Mouse (Mus musculus) myocyte (in vitro differentiated cells): ENCODE results near the gene Ptprg. TPM values are rescaled to one million over a fixed set of nuclear protein-coding genes. Genes with fewer than 3 reads are reported as not detected.

Source experiments
- H3K27me3 ChIP-seq: one replicate; pipeline ENCODE4 v1.6.1; 2011; ENCODE audit not compliant: control insufficient read depth, insufficient read depth, insufficient read length
- H3K36me3 ChIP-seq: one replicate; pipeline ENCODE4 v1.6.1; 2011; ENCODE audit not compliant: control insufficient read depth, insufficient read depth
- H3K4me2 ChIP-seq: one replicate; pipeline ENCODE4 v1.6.1; 2011; ENCODE audit warnings: low read depth, control low read depth
- H3K4me3 ChIP-seq: one replicate; pipeline ENCODE4 v1.5.1; 2011; ENCODE audit warnings: mild to moderate bottlenecking, control low read depth, moderate library complexity
- H3K79me2 ChIP-seq: one replicate; pipeline ENCODE4 v1.6.1; 2011; ENCODE audit not compliant: control insufficient read depth, insufficient read depth
- H3ac ChIP-seq: one replicate; pipeline ENCODE4 v1.6.1; 2011; ENCODE audit not compliant: control insufficient read depth, insufficient read length
- CEBPB ChIP-seq: IDR thresholded peaks from 2 replicates; pipeline ENCODE4 v1.6.1; 2011; ENCODE audit warnings: mild to moderate bottlenecking, moderate library complexity; ENCODE audit not compliant: poor library complexity, insufficient read depth, severe bottlenecking
- E2F4 ChIP-seq: IDR thresholded peaks from one replicate; pipeline ENCODE4 v1.6.1; 2011; ENCODE audit warnings: mild to moderate bottlenecking, control low read depth, moderate library complexity; ENCODE audit not compliant: insufficient read depth
- MAX ChIP-seq: IDR thresholded peaks from one replicate; pipeline ENCODE4 v1.6.1; 2011; ENCODE audit warnings: low read depth, mild to moderate bottlenecking, control low read depth
- MYOD1 ChIP-seq, 3 experiments: IDR thresholded peaks; one replicate each; pipeline ENCODE4 v1.6.1; 2011; ENCODE audit warnings: control low read depth in 2 of 3, low read depth in 2 of 3, mild to moderate bottlenecking in 2 of 3, moderate library complexity in 1 of 3; ENCODE audit not compliant: insufficient read length in 2 of 3, control insufficient read depth in 1 of 3
- MYOG ChIP-seq, 3 experiments: IDR thresholded peaks; one replicate each; pipeline ENCODE4 v1.6.1; 2011; ENCODE audit warnings: control low read depth in 2 of 3, low read depth in 2 of 3, mild to moderate bottlenecking in 2 of 3; ENCODE audit not compliant: insufficient read length in 2 of 3, control insufficient read depth in 1 of 3, insufficient read depth in 1 of 3
- POLR2A ChIP-seq: IDR thresholded peaks from one replicate; pipeline ENCODE4 v1.6.1; 2011; ENCODE audit warnings: low read depth, mild to moderate bottlenecking, control low read depth, moderate library complexity; ENCODE audit not compliant: insufficient read length
- POLR2AphosphoS2 ChIP-seq: IDR thresholded peaks from one replicate; pipeline ENCODE4 v1.6.1; 2011; ENCODE audit warnings: low read depth, control low read depth; ENCODE audit not compliant: insufficient read length
- REST ChIP-seq: IDR thresholded peaks from one replicate; pipeline ENCODE4 v1.6.1; 2011; ENCODE audit warnings: mild to moderate bottlenecking, control low read depth, moderate library complexity; ENCODE audit not compliant: insufficient read depth, insufficient read length
- SRF ChIP-seq: IDR thresholded peaks from one replicate; pipeline ENCODE4 v1.6.1; 2011; ENCODE audit warnings: low read depth; ENCODE audit not compliant: control insufficient read depth, insufficient read length
- TCF12 ChIP-seq: IDR thresholded peaks from one replicate; pipeline ENCODE4 v1.6.1; 2011; ENCODE audit warnings: mild to moderate bottlenecking, control low read depth; ENCODE audit not compliant: poor library complexity, insufficient read depth, severe bottlenecking
- TCF3 ChIP-seq: IDR thresholded peaks from one replicate; pipeline ENCODE4 v1.6.1; 2011; ENCODE audit warnings: low read depth, control low read depth; ENCODE audit not compliant: insufficient read length
- USF1 ChIP-seq: IDR thresholded peaks from one replicate; pipeline ENCODE4 v1.6.1; 2011; ENCODE audit warnings: low read depth, mild to moderate bottlenecking, control low read depth, moderate library complexity
- polyA plus RNA-seq: library from polyadenylated mRNA; unstranded; fragments of >200 nt; fragmentation: generic; extraction: Trizol; gene quantifications from one replicate; pipeline ENCODE4 v1.2.1, GENCODE M21; 2012; ENCODE audit warnings: missing spikeins

Ptprg gene
- polyA plus RNA-seq, 1 experiment = 14.4 TPM

DNA sequence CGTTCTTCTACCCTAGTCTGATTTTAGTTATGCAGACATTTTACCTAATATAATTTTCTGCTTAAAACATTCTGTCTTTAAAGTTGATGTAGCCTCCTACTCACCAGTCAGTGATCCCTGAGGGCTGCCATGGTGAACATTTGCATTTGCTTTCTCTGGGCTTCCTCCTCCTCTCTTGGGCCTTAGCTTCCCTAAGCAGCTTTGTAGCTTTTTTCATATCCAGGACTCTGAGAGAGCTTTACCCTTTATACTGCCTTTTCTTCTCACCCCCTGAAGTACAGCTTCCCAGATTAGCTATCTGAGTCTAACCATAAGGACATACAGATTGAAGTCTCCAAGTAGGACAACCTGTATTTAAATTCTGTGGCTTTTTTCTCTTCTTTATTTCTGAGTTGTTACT, 284.4 kb downstream of the Ptprg start:
- H3K36me3 ChIP-seq = no peaks in the 10 kb centered on the region
- H3K79me2 ChIP-seq = no peaks in the 10 kb centered on the region
- no peak overlapping the region for H3ac ChIP-seq
- no peaks in the 10 kb centered on the region for H3K27me3 ChIP-seq
- H3K4me2 ChIP-seq = no peak overlapping the region
- H3K4me3 ChIP-seq = no peak overlapping the region
- TF ChIP-seq POLR2A (no peak), MYOG (IDR thresholded peaks at IDR 0.05; ENCODE audit: control insufficient read depth in 1 of 3, insufficient read depth in 1 of 3, insufficient read length in 2 of 3, low read depth in 2 of 3) (no peak), USF1 (no peak), TCF12 (no peak), MAX (no peak), TCF3 (no peak), CEBPB (no peak), E2F4 (no peak), POLR2AphosphoS2 (no peak)

DNA sequence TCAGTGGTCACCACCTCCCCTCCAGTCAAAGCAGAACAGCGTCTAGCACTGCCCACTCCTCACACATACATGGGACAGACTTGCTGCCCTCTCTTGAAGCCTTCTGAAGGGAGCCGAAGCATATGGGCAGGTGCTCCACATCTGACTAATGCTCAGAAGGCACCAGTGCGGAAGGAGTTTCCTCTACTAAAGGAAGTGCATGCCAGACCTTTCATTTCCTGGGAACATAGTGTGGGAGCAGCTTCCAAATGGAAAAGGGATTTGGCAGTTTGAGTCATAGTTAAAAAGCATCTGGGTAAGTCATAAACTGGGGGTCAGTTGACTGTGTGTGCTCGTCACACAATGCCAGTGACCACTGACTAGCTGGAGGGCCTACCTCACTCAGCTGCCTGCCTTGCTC, 288.3 kb downstream of the Ptprg start:
- Histone ChIP-seq H3K4me2 (no peak overlapping the region), H3ac (no peak overlapping the region), H3K79me2 (no peaks in the 10 kb centered on the region), H3K27me3 (no peaks in the 10 kb centered on the region), H3K36me3 (no peaks in the 10 kb centered on the region), H3K4me3 (no peak overlapping the region)
- TF ChIP-seq MYOD1 (IDR thresholded peaks at IDR 0.05; ENCODE audit: control insufficient read depth in 1 of 3, insufficient read length in 2 of 3, low read depth in 2 of 3) (peak in 1 of 3 experiments; percentile 4), TCF12 (no peak)

GRCm38 (mm10) chr14:11852896-11853295, 299.6 kb downstream of the Ptprg start:
- H3K4me2 ChIP-seq = peak overlapping the region; percentile 1
- H3K36me3 ChIP-seq = no peaks in the 10 kb centered on the region
- no peak overlapping the region for H3ac ChIP-seq
- no peak overlapping the region for H3K4me3 ChIP-seq
- TF ChIP-seq USF1 (no peak), MYOG (IDR thresholded peaks at IDR 0.05; ENCODE audit: control insufficient read depth in 1 of 3, insufficient read depth in 1 of 3, insufficient read length in 2 of 3, low read depth in 2 of 3) (no peak), POLR2AphosphoS2 (no peak), MYOD1 (IDR thresholded peaks at IDR 0.05; ENCODE audit: control insufficient read depth in 1 of 3, insufficient read length in 2 of 3, low read depth in 2 of 3) (no peak), POLR2A (no peak), REST (no peak), CEBPB (no peak), TCF3 (no peak), TCF12 (no peak), MAX (no peak), SRF (no peak), E2F4 (no peak)
- no peaks in the 10 kb centered on the region for H3K79me2 ChIP-seq
- H3K27me3 ChIP-seq = no peaks in the 10 kb centered on the region

DNA sequence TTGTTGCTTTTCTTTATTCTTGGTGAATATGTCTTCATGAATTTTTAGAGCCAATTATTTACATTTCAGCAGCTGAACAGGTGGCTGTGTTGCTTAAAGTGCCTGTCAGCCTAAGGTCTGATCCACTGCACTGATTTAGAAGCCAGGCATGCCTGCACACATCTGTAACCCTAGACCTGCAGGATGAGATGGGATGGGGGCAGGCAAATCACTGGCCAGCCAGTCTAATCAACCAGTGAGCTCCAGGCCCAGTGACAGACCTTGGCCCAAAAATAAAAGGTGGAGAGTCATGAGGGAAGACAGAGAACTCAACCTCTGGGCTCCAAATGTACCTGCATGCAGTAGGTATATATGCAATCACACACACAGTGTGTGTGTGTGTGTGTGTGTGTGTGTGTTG, 302.2 kb downstream of the Ptprg start:
- Histone ChIP-seq H3ac (no peak overlapping the region), H3K4me3 (no peak overlapping the region), H3K36me3 (no peaks in the 10 kb centered on the region), H3K4me2 (no peak overlapping the region), H3K79me2 (no peaks in the 10 kb centered on the region), H3K27me3 (no peaks in the 10 kb centered on the region)
- TF ChIP-seq MAX = no peak
- TF ChIP-seq TCF3 = no peak
- no peak for TF ChIP-seq POLR2AphosphoS2
- TF ChIP-seq TCF12 = no peak
- no peak for TF ChIP-seq USF1
- no peak for TF ChIP-seq POLR2A

GRCm38 (mm10) chr14:11857928-11858481, 304.7 kb downstream of the Ptprg start:
- Histone ChIP-seq H3ac (no peak overlapping the region), H3K27me3 (no peaks in the 10 kb centered on the region), H3K4me2 (peak overlapping the region; percentile 26), H3K79me2 (no peaks in the 10 kb centered on the region), H3K36me3 (no peaks in the 10 kb centered on the region), H3K4me3 (no peak overlapping the region)
- peak in 2 of 3 experiments; percentile 9 to 55 for TF ChIP-seq MYOD1 (IDR thresholded peaks at IDR 0.05; ENCODE audit: control insufficient read depth in 1 of 3, insufficient read length in 2 of 3, low read depth in 2 of 3)
- no peak for TF ChIP-seq TCF3
